Mouse (Mus musculus): ENCODE data around the gene Trpv1.

- TF ChIP-seq GATA1 (IDR thresholded peaks at IDR 0.05; ENCODE audit: low read length) = no peak
- TF ChIP-seq TAL1 (IDR thresholded peaks at IDR 0.05; ENCODE audit: low read length) = no peak
Measured at GRCm38 (mm10) chr11:73187231-73187630, 46.9 kb upstream of the Trpv1 start.

Data from erythroblast, embryonic 14.5 days (primary cell).